Mouse (Mus musculus) gastrocnemius, postnatal 10 days (tissue): ENCODE results near the gene Icmt. TPM values are rescaled to one million over a fixed set of nuclear protein-coding genes. Genes with fewer than 3 reads are reported as not detected.

Source experiments
- DNase-seq: peaks from one replicate; pipeline ENCODE4 v3.0.0; 2021; ENCODE audit warnings: mixed read lengths
- total RNA-seq, 2 experiments: library from RNA; stranded (reverse); gene quantifications; 2 replicates each; pipeline ENCODE4 v1.2.3; 2021

The Icmt gene
- total RNA-seq, 2 experiments from 2014 or later = 17.3 to 19.1 TPM

- no peak for DNase-seq
Observed at GRCm38 (mm10) chr4:152274681-152275131, 22.3 kb upstream of the Icmt start.

- no peak for DNase-seq
Observed at GRCm38 (mm10) chr4:152276389-152277347, 20.4 kb upstream of the Icmt start.

- DNase-seq = no peak
Observed at GRCm38 (mm10) chr4:152277916-152278315, 19.1 kb upstream of the Icmt start.

GRCm38 (mm10) chr4:152278986-152279385 is 18.0 kb upstream of the Icmt start:
- DNase-seq = no peak

GRCm38 (mm10) chr4:152281601-152282000 is 15.4 kb upstream of the Icmt start:
- DNase-seq = no peak

GRCm38 (mm10) chr4:152282721-152283120 is 14.3 kb upstream of the Icmt start:
- DNase-seq = no peak

- peak; percentile 92 for DNase-seq
Observed at GRCm38 (mm10) chr4:152283186-152283950, 13.7 kb upstream of the Icmt start.

GRCm38 (mm10) chr4:152285505-152285904 is 11.5 kb upstream of the Icmt start:
- peak; percentile 59 for DNase-seq

GRCm38 (mm10) chr4:152286183-152286582 is 10.8 kb upstream of the Icmt start:
- no peak for DNase-seq

- peak; percentile 79 for DNase-seq
Observed at GRCm38 (mm10) chr4:152286887-152287286, 10.1 kb upstream of the Icmt start.

- DNase-seq = no peak
Observed at GRCm38 (mm10) chr4:152287317-152288120, 9.5 kb upstream of the Icmt start.

GRCm38 (mm10) chr4:152288398-152288945 is 8.6 kb upstream of the Icmt start:
- DNase-seq = no peak

GRCm38 (mm10) chr4:152290385-152290784 is 6.6 kb upstream of the Icmt start:
- no peak for DNase-seq

- no peak for DNase-seq
Observed at GRCm38 (mm10) chr4:152290991-152291390, 6.0 kb upstream of the Icmt start.

GRCm38 (mm10) chr4:152291562-152291961 is 5.5 kb upstream of the Icmt start, which contains the start of gene Hes3:
TSS of gene Hes3 (minus strand) at chr4:152291662.
- no peak for DNase-seq

- DNase-seq = no peak
Observed at GRCm38 (mm10) chr4:152292102-152292765, 4.8 kb upstream of the Icmt start.

GRCm38 (mm10) chr4:152294188-152294929 is 2.7 kb upstream of the Icmt start:
- no peak for DNase-seq

- DNase-seq = no peak
Observed at GRCm38 (mm10) chr4:152295916-152296315, 1.1 kb upstream of the Icmt start.

- no peak for DNase-seq
Observed at GRCm38 (mm10) chr4:152296371-152296770, 656 bp upstream of the Icmt start.

GRCm38 (mm10) chr4:152298836-152299235 is 1.8 kb downstream of the Icmt start:
- DNase-seq = no peak
